In the genomic region with DNA sequence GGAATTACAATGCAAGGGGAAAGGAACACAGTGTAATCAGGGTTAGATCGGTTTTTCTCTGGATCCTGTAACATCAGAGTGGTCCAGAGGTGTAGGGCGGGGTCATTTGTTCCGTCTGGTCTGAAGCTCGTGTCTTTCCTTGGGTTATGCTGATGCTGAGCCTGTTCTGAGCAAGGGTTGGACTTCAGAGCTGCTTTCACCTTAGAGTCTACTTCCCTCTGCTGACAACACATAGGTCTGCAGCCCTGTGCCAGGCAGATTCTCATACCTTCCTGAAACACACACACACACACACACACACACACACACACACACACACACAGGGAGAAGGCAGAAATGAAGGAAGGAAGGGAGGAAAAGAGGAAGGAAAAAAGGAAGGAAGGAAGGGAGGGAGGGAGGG, we compare ENCODE assay signal across 9 mouse cellular contexts. TPM values are rescaled to one million over a fixed set of nuclear protein-coding genes. Genes with fewer than 3 reads are reported as not detected.
DNase-seq lines count a peak whose midpoint lies in the region; ATAC-seq and TF ChIP-seq lines count a peak whose summit lies in the region.
"Had no signal": no experiment of that assay in that cellular context is flagged by ENCODE, and none has a peak within 500 bp of the region (broad histone marks: within the 10 kb centered on the region; RNA-seq: fewer than 3 reads in every experiment).

No protein-coding gene starts in this region.

- WGBS in liver, embryonic 11.5 days: 48% methylated on average over 4 of the region's 4 CpGs
- WGBS in stomach, postnatal 0 days: 59% methylated on average over 4 of the region's 4 CpGs
- WGBS in hindbrain, embryonic 13.5 days: 80% methylated on average over 4 of the region's 4 CpGs

- TF ChIP-seq POLR2A in cortical plate, adult 2 months (IDR thresholded peaks at IDR 0.05; ENCODE audit: extremely low read depth, insufficient read depth, low read length): no peak

- no peaks in the 10 kb centered on the region for H3K36me3 ChIP-seq in liver, embryonic 11.5 days (ENCODE audit: control insufficient read depth, insufficient read depth, low read length)
- no peaks in the 10 kb centered on the region for H3K36me3 ChIP-seq in stomach, postnatal 0 days (ENCODE audit: control insufficient read depth, insufficient read depth, low read length)
- no peaks in the 10 kb centered on the region for H3K36me3 ChIP-seq in hindbrain, embryonic 13.5 days
- H3K36me3 ChIP-seq: stomach, embryonic 15.5 days had no signal

- no peaks in the 10 kb centered on the region for H3K4me1 ChIP-seq in cortical plate, adult 2 months (ENCODE audit: control insufficient read depth, insufficient read depth, low read length)
- no peaks in the 10 kb centered on the region for H3K4me1 ChIP-seq in liver, embryonic 11.5 days (replicated peaks; ENCODE audit: control insufficient read depth, insufficient read depth, low read length)
- no peaks in the 10 kb centered on the region for H3K4me1 ChIP-seq in stomach, postnatal 0 days (replicated peaks; ENCODE audit: control insufficient read depth, insufficient read depth)
- no peaks in the 10 kb centered on the region for H3K4me1 ChIP-seq in hindbrain, embryonic 13.5 days (replicated peaks)
- H3K4me1 ChIP-seq: stomach, embryonic 15.5 days had no signal

- no peak for DNase-seq in frontal cortex, postnatal 25 days (ENCODE audit: low spot score in 2 of 2)
- peak; percentile 40 to 43 for DNase-seq in spleen, postnatal 36 days (ENCODE audit: low spot score in 2 of 2)
- DNase-seq in spleen, adult 12 weeks (ENCODE audit: low spot score): no peak
- no peak for DNase-seq in liver, embryonic 11.5 days (ENCODE audit: low spot score)
- DNase-seq in stomach, postnatal 0 days (ENCODE audit: low spot score): peak; percentile 20

- TF ChIP-seq EP300 in stomach, postnatal 0 days (optimal IDR thresholded peaks at IDR 0.05): no peak

- no peaks in the 10 kb centered on the region for H3K9me3 ChIP-seq in liver, embryonic 11.5 days (ENCODE audit: control insufficient read depth, low read length)
- no peaks in the 10 kb centered on the region for H3K9me3 ChIP-seq in stomach, postnatal 0 days (ENCODE audit: control insufficient read depth, low read length)
- no peaks in the 10 kb centered on the region for H3K9me3 ChIP-seq in hindbrain, embryonic 13.5 days
- H3K9me3 ChIP-seq: stomach, embryonic 15.5 days had no signal

- no peaks in the 10 kb centered on the region for H3K27me3 ChIP-seq in liver, embryonic 11.5 days (replicated peaks; ENCODE audit: control insufficient read depth, insufficient read depth, low read length)
- no peaks in the 10 kb centered on the region for H3K27me3 ChIP-seq in stomach, postnatal 0 days (ENCODE audit: control insufficient read depth, insufficient read depth, low read length)
- H3K27me3 ChIP-seq in hindbrain, embryonic 13.5 days: no peaks in the 10 kb centered on the region
- H3K27me3 ChIP-seq: stomach, embryonic 15.5 days had no signal

- TF ChIP-seq CTCF in cortical plate, adult 2 months (IDR thresholded peaks at IDR 0.05; ENCODE audit: extremely low read depth, insufficient read depth, low read length): peak; percentile 53
- TF ChIP-seq CTCF in stomach, postnatal 0 days (IDR thresholded peaks at IDR 0.05; ENCODE audit: low read depth): peak; percentile 67

- H3K27ac ChIP-seq in cortical plate, adult 2 months (ENCODE audit: insufficient read depth, low read length): no peak overlapping the region
- H3K27ac ChIP-seq in liver, embryonic 11.5 days (ENCODE audit: low read depth, low read length): no peak overlapping the region
- no peak overlapping the region for H3K27ac ChIP-seq in stomach, postnatal 0 days (replicated peaks)
- H3K27ac ChIP-seq in hindbrain, embryonic 13.5 days: no peak overlapping the region
- H3K27ac ChIP-seq: stomach, embryonic 15.5 days had no signal

- ATAC-seq in frontal cortex, adult (ENCODE audit: low TSS enrichment): peak; percentile 95
- ATAC-seq in liver, embryonic 11.5 days (replicated peaks; ENCODE audit: low FRiP score): 0 out of 2 replicates have a peak, but pooled peaks have one; percentile 20
- peak; percentile 63; the same call in 1 of the 2 replicates for ATAC-seq in stomach, postnatal 0 days (ENCODE audit: low FRiP score, low TSS enrichment)
- ATAC-seq in hindbrain, embryonic 13.5 days (ENCODE audit: low FRiP score): no peak

- H3K4me2 ChIP-seq in liver, embryonic 11.5 days: no peak overlapping the region
- H3K4me2 ChIP-seq in stomach, postnatal 0 days (replicated peaks; ENCODE audit: low read depth): no peak overlapping the region
- no peak overlapping the region for H3K4me2 ChIP-seq in hindbrain, embryonic 13.5 days
- H3K4me2 ChIP-seq: stomach, embryonic 15.5 days had no signal

- H3K4me3 ChIP-seq in cortical plate, adult 2 months (ENCODE audit: insufficient read depth, low read length): no peak overlapping the region
- H3K4me3 ChIP-seq in liver, embryonic 11.5 days (ENCODE audit: low read depth, low read length): no peak overlapping the region
- no peak overlapping the region for H3K4me3 ChIP-seq in stomach, postnatal 0 days (ENCODE audit: low read depth, low read length)
- H3K4me3 ChIP-seq in hindbrain, embryonic 13.5 days: no peak overlapping the region
- H3K4me3 ChIP-seq: stomach, embryonic 15.5 days had no signal

- H3K9ac ChIP-seq in liver, embryonic 11.5 days (ENCODE audit: low read depth, low read length): no peak overlapping the region
- H3K9ac ChIP-seq in stomach, postnatal 0 days (ENCODE audit: low read length): no peak overlapping the region
- H3K9ac ChIP-seq in hindbrain, embryonic 13.5 days: no peak overlapping the region
- H3K9ac ChIP-seq: stomach, embryonic 15.5 days had no signal

RNA-seq across cellular contexts. Expression of a gene that starts 43.2 kb away (rescaled TPM):
- polyA plus RNA-seq in cortical plate, adult 2 months (2012; rRNA removed): 9.9 and 10.8 TPM in 2 replicates
- 5.6 and 5.9 TPM in 2 replicates for polyA plus RNA-seq in liver, embryonic 11.5 days (2014; fragmentation: Nextera tagmentation; extraction: Ambion mirVana)
- polyA plus RNA-seq in stomach, postnatal 0 days (2015; fragmentation: Nextera tagmentation; extraction: Ambion mirVana): 3.7 and 4.2 TPM in 2 replicates
- polyA plus RNA-seq in hindbrain, embryonic 13.5 days (2015; fragmentation: Nextera tagmentation; extraction: Ambion mirVana): 8.0 and 9.4 TPM in 2 replicates

Comparison
In these comparisons a context has a peak if more than half of its experiments do, and no peak if none do; other contexts are left out.
1. DNase-seq: peak in spleen, postnatal 36 days (2 of 2) and stomach, postnatal 0 days (single experiment); none in frontal cortex, postnatal 25 days (0 of 2), spleen, adult 12 weeks (single experiment) and liver, embryonic 11.5 days (single experiment).